In the genomic region with DNA sequence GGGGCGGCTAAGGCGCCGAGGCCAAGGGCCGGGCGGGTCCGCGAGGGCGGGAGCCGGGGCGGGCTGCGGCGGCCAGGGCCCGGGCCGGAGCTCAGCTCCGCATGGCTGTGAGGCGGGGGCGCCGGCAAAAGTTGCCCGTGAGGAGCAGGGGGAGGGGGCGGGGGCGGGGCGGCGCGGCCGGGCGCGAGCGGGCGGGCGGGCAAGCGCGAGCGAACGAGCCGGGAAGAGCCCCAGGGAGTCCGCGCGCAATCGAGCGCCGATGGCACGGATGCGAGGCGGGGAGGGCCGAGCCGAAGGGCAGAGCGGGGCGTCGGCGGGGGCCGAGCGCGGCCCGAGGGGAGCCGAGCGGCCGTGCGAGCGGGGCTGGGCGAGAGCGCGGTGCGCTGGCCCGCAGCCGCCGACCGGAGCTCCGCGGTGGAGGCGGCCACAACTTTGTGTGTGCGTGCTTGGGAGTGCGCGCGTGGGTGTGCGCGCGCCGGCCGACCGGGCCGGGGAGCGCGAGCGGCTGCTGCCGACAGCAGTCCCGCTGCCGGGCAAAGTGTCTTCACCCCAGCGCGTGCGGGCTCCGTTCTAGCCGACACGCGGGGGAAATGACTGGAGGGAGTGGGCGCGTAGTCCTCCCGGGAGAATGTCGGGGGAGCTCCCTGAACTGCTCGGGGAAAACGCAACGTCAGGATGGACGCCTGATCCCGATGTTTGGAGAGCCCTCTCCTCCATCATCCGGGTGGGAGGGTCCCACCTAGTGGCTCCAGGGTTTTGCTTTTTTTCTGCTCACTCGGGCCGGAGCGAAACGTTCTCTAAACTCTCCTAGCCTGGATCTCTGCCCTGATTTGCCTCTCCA, we compare ENCODE assay signal across 8 mouse cellular contexts. TPM values are rescaled to one million over a fixed set of nuclear protein-coding genes. Genes with fewer than 3 reads are reported as not detected.
A peak's percentile ranks its signal among the peaks of the same experiment; 100 is the strongest.
DNase-seq lines count a peak whose midpoint lies in the region; ATAC-seq lines count a peak whose summit lies in the region.

A gene (minus strand): TSS at position 95 of the 841 bp plus-strand sequence.

- peak within 1 kb of the TSS; percentile 95 for H3K27ac ChIP-seq in intestine, embryonic 14.5 days (ENCODE audit: low read depth)

- under 1% methylated on average over 91 of the region's 108 CpGs for WGBS in intestine, embryonic 14.5 days

- H3K4me1 ChIP-seq in intestine, embryonic 14.5 days (replicated peaks; ENCODE audit: control insufficient read depth, insufficient read depth, low read length) = peaks cover 21% of the 10 kb centered on the region; the same call in 1 of the 2 replicates

- DNase-seq in adrenal gland, postnatal 10 days = peak; percentile 92
- DNase-seq in embryo, embryonic 11.5 days (ENCODE audit: low read depth, low spot score) = peak; percentile 79
- peak; percentile 70 to 79 for DNase-seq in gastrocnemius, postnatal 36 days
- DNase-seq in intestine, embryonic 14.5 days (ENCODE audit: low spot score) = peak; percentile 89
- DNase-seq in left cerebral cortex, postnatal 25 days (ENCODE audit: low spot score in 2 of 2) = peak; percentile 61 to 80
- DNase-seq in mesoderm, embryonic 11.5 days (ENCODE audit: low read depth, low spot score) = peak; percentile 92
- peak; percentile 56 to 60 for DNase-seq in right cerebral cortex, postnatal 36 days (ENCODE audit: low spot score in 2 of 2)
- DNase-seq in yolk sac, embryonic 10.5 days (ENCODE audit: low spot score) = peak; percentile 89

- H3K4me2 ChIP-seq in intestine, embryonic 14.5 days (ENCODE audit: low read length) = peak within 1 kb of the TSS; percentile 64

- intact Hi-C loops in gastrocnemius, postnatal 36 days (cut with DNase I) = no loop called here
- intact Hi-C loops in left cerebral cortex, postnatal 25 days (cut with DNase I) = loop anchor here (2.0 to 10.0 kb wide), 2 partner anchors 35 to 141 kb away; no protein-coding TSS in a partner anchor

- H3K9ac ChIP-seq in intestine, embryonic 14.5 days (ENCODE audit: low read length) = peak within 1 kb of the TSS; percentile 99

- ATAC-seq in intestine, embryonic 14.5 days (replicated peaks; ENCODE audit: low FRiP score, low TSS enrichment, low read depth) = peak; percentile 95

- 0 out of 2 replicates have a peak, but pooled peaks cover 6% of the 10 kb centered on the region for H3K36me3 ChIP-seq in intestine, embryonic 14.5 days (ENCODE audit: control insufficient read depth, insufficient read depth, low read length)

- no peaks in the 10 kb centered on the region for H3K27me3 ChIP-seq in intestine, embryonic 14.5 days (replicated peaks; ENCODE audit: control insufficient read depth, insufficient read depth, low read length)

- no peaks in the 10 kb centered on the region for H3K9me3 ChIP-seq in intestine, embryonic 14.5 days (ENCODE audit: control insufficient read depth, low read length)

- peak within 1 kb of the TSS; percentile 87 for H3K4me3 ChIP-seq in intestine, embryonic 14.5 days (ENCODE audit: low read depth, low read length)

RNA-seq across cellular contexts. Expression of the gene that starts here (rescaled TPM):
- 10 to 100 TPM; 72.8 to 88.4 TPM for total RNA-seq in adrenal gland, postnatal 10 days (2021)
- 100 to 1,000 TPM in 1 of 2 experiments, 10 to 100 TPM in 1; 71.5 to 114 TPM for total RNA-seq in gastrocnemius, postnatal 36 days (2021)
- polyA plus RNA-seq in intestine, embryonic 14.5 days (2014; fragmentation: Nextera tagmentation; extraction: Ambion mirVana) = 24.7 and 27.9 TPM in 2 replicates
- 10 to 100 TPM; 48.8 to 59.7 TPM for total RNA-seq in left cerebral cortex, postnatal 25 days (2021)

Comparison
In these comparisons a context has a peak if more than half of its experiments do, and no peak if none do; other contexts are left out.
1. Peak in every context shown above with its lines: DNase-seq, ATAC-seq, H3K4me3 ChIP-seq and H3K27ac ChIP-seq.